Mouse (Mus musculus) MEL (cell line): Measurements from ENCODE around the gene Gucy1b1. TPM values are rescaled to one million over a fixed set of nuclear protein-coding genes. Genes with fewer than 3 reads are reported as not detected.

ENCODE experiments used
- DNase-seq: peaks from one replicate; pipeline ENCODE4 v3.0.0; 2011; ENCODE audit warnings: low read depth, low spot score
- H3K27ac ChIP-seq: 2 replicates; pipeline ENCODE4 v1.5.1; 2012; ENCODE audit warnings: low read depth, mild to moderate bottlenecking, control low read depth, low read length, moderate library complexity; ENCODE audit not compliant: control insufficient read depth
- H3K27me3 ChIP-seq, 2 experiments: fragments of 150-350 bp in 1 of 2; sonication (generic) in 1 of 2; 2 replicates each; pipeline ENCODE4 v1.6.1; 2012; ENCODE audit warnings: low read length in 2 of 2, mild to moderate bottlenecking in 2 of 2, improper control_type of control experiment in 1 of 2, moderate library complexity in 1 of 2; ENCODE audit not compliant: insufficient read depth in 2 of 2, control insufficient read depth in 1 of 2
- H3K36me3 ChIP-seq, 2 experiments: 2 replicates each; pipeline ENCODE4 v1.6.1; 2012 to 2014; ENCODE audit warnings: low read length in 2 of 2, improper control_type of control experiment in 1 of 2, inconsistent platforms in 1 of 2, mild to moderate bottlenecking in 1 of 2; ENCODE audit not compliant: insufficient read depth in 2 of 2, control insufficient read depth in 1 of 2
- H3K4me1 ChIP-seq, 2 experiments: fragments of 150-350 bp in 1 of 2; sonication (generic) in 1 of 2; 2 replicates each; pipeline ENCODE4 v1.6.1; 2012; ENCODE audit warnings: low read length in 2 of 2, improper control_type of control experiment in 1 of 2, mild to moderate bottlenecking in 1 of 2; ENCODE audit not compliant: insufficient read depth in 2 of 2, control insufficient read depth in 1 of 2
- H3K4me3 ChIP-seq, 2 experiments: fragments of 150-350 bp in 1 of 2; sonication (generic) in 1 of 2; 2 replicates each; pipeline ENCODE4 v1.5.1; 2012; ENCODE audit warnings: low read depth in 2 of 2, low read length in 2 of 2, mild to moderate bottlenecking in 2 of 2, moderate library complexity in 2 of 2, control low read depth in 1 of 2, improper control_type of control experiment in 1 of 2; ENCODE audit not compliant: control insufficient read depth in 1 of 2, insufficient read depth in 1 of 2
- H3K79me2 ChIP-seq: 2 replicates; pipeline ENCODE4 v1.6.1; 2012; ENCODE audit warnings: mild to moderate bottlenecking, low read length, moderate library complexity; ENCODE audit not compliant: control insufficient read depth, poor library complexity, insufficient read depth
- H3K9ac ChIP-seq: 2 replicates; pipeline ENCODE4 v1.6.1; 2012; ENCODE audit warnings: low read depth, mild to moderate bottlenecking, control low read depth, low read length, moderate library complexity; ENCODE audit not compliant: control insufficient read depth, poor library complexity, severe bottlenecking
- H3K9me3 ChIP-seq: fragments of 150-350 bp; sonication (generic); replicated peaks from 2 replicates; pipeline ENCODE4 v1.6.1; 2012; ENCODE audit warnings: mild to moderate bottlenecking, low read length, improper control_type of control experiment, moderate library complexity; ENCODE audit not compliant: insufficient read depth
- BHLHE40 ChIP-seq: IDR thresholded peaks from 2 replicates; pipeline ENCODE4 v1.6.1; 2012; ENCODE audit warnings: low read depth, mild to moderate bottlenecking, inconsistent platforms, low read length, improper control_type of control experiment, borderline replicate concordance
- CTCF ChIP-seq, 3 experiments: IDR thresholded peaks in 2 of 3; conservative IDR thresholded peaks in 1 of 3; 2 replicates each; pipeline ENCODE4 v1.5.1; 2011 to 2012; ENCODE audit warnings: low read length in 3 of 3, low read depth in 2 of 3, mild to moderate bottlenecking in 2 of 3, improper control_type of control experiment in 1 of 3, inconsistent platforms in 1 of 3, mixed read lengths in 1 of 3, moderate library complexity in 1 of 3; ENCODE audit not compliant: control insufficient read depth in 1 of 3, insufficient read depth in 1 of 3, poor library complexity in 1 of 3, severe bottlenecking in 1 of 3
- E2F4 ChIP-seq: IDR thresholded peaks from 2 replicates; pipeline ENCODE4 v1.6.1; 2011; ENCODE audit warnings: low read depth, low read length, improper control_type of control experiment, borderline replicate concordance
- ELF1 ChIP-seq: IDR thresholded peaks from 2 replicates; pipeline ENCODE4 v1.6.1; 2014; ENCODE audit warnings: low read depth, mild to moderate bottlenecking, inconsistent platforms, low read length, improper control_type of control experiment, moderate library complexity
- EP300 ChIP-seq, 2 experiments: IDR thresholded peaks; 2 replicates each; pipeline ENCODE4 v1.6.1; 2011; ENCODE audit warnings: improper control_type of control experiment in 2 of 2, low read length in 2 of 2, low read depth in 1 of 2, mild to moderate bottlenecking in 1 of 2
- GABPA ChIP-seq: IDR thresholded peaks from 2 replicates; pipeline ENCODE4 v1.6.1; 2012; ENCODE audit warnings: low read depth, mild to moderate bottlenecking, inconsistent platforms, low read length, improper control_type of control experiment, moderate library complexity
- GATA1 ChIP-seq: IDR thresholded peaks from 2 replicates; pipeline ENCODE4 v1.6.1; 2011; ENCODE audit warnings: low read depth, low read length, improper control_type of control experiment
- HCFC1 ChIP-seq: IDR thresholded peaks from 2 replicates; pipeline ENCODE4 v1.6.1; 2012; ENCODE audit warnings: low read depth, mild to moderate bottlenecking, inconsistent platforms, low read length, improper control_type of control experiment, moderate library complexity
- KAT2A ChIP-seq: conservative IDR thresholded peaks from 2 replicates; pipeline ENCODE4 v1.6.1; 2012; ENCODE audit warnings: low read depth, low read length, improper control_type of control experiment, inconsistent platforms
- MAZ ChIP-seq: IDR thresholded peaks from 2 replicates; pipeline ENCODE4 v1.6.1; 2012; ENCODE audit warnings: low read depth, mild to moderate bottlenecking, inconsistent platforms, low read length, improper control_type of control experiment
- MEF2A ChIP-seq: IDR thresholded peaks from 2 replicates; pipeline ENCODE4 v1.6.1; 2014; ENCODE audit warnings: low read depth, mild to moderate bottlenecking, inconsistent platforms, low read length, improper control_type of control experiment; ENCODE audit not compliant: poor library complexity, insufficient replicate concordance, severe bottlenecking; ENCODE audit errors: extremely low read depth
- MYB ChIP-seq: IDR thresholded peaks from 2 replicates; pipeline ENCODE4 v1.6.1; 2011; ENCODE audit warnings: mild to moderate bottlenecking, low read depth, low read length, improper control_type of control experiment
- NRF1 ChIP-seq: IDR thresholded peaks from 2 replicates; pipeline ENCODE4 v1.6.1; 2014; ENCODE audit warnings: low read depth, mild to moderate bottlenecking, inconsistent platforms, low read length, improper control_type of control experiment, moderate library complexity; ENCODE audit not compliant: poor library complexity, insufficient read depth, severe bottlenecking
- POLR2A ChIP-seq, 2 experiments: IDR thresholded peaks; 2 replicates each; pipeline ENCODE4 v1.6.1; 2011 to 2012; ENCODE audit warnings: low read length in 2 of 2, mild to moderate bottlenecking in 2 of 2, control low read depth in 1 of 2, improper control_type of control experiment in 1 of 2, low read depth in 1 of 2, moderate library complexity in 1 of 2; ENCODE audit not compliant: control insufficient read depth in 1 of 2, insufficient read depth in 1 of 2, poor library complexity in 1 of 2
- POLR2AphosphoS5 ChIP-seq: IDR thresholded peaks from 2 replicates; pipeline ENCODE4 v1.6.1; 2012; ENCODE audit warnings: low read depth, borderline replicate concordance, mild to moderate bottlenecking, inconsistent platforms, low read length, moderate library complexity, mixed read lengths
- SIN3A ChIP-seq: IDR thresholded peaks from 2 replicates; pipeline ENCODE4 v1.6.1; 2012; ENCODE audit warnings: low read length, improper control_type of control experiment, inconsistent platforms
- SMC3 ChIP-seq: IDR thresholded peaks from 2 replicates; pipeline ENCODE4 v1.6.1; 2011; ENCODE audit warnings: low read depth, low read length, improper control_type of control experiment
- TAL1 ChIP-seq: IDR thresholded peaks from 2 replicates; pipeline ENCODE4 v1.6.1; 2012; ENCODE audit warnings: mild to moderate bottlenecking, inconsistent platforms, low read length, moderate library complexity, mixed read lengths
- TBP ChIP-seq: IDR thresholded peaks from 2 replicates; pipeline ENCODE4 v1.8.0; 2011; ENCODE audit warnings: low read depth, low read length, improper control_type of control experiment
- UBTF ChIP-seq: IDR thresholded peaks from 2 replicates; pipeline ENCODE4 v1.6.1; 2012; ENCODE audit warnings: low read depth, mild to moderate bottlenecking, inconsistent platforms, low read length, improper control_type of control experiment, moderate library complexity, borderline replicate concordance; ENCODE audit not compliant: insufficient read depth
- USF1 ChIP-seq: IDR thresholded peaks from 2 replicates; pipeline ENCODE4 v1.6.1; 2014; ENCODE audit warnings: low read depth, mild to moderate bottlenecking, inconsistent platforms, low read length, improper control_type of control experiment, moderate library complexity
- USF2 ChIP-seq, 2 experiments: IDR thresholded peaks; 2 replicates each; pipeline ENCODE4 v1.6.1; 2011 to 2012; ENCODE audit warnings: improper control_type of control experiment in 2 of 2, low read length in 2 of 2, borderline replicate concordance in 1 of 2, inconsistent platforms in 1 of 2, low read depth in 1 of 2, mild to moderate bottlenecking in 1 of 2; ENCODE audit not compliant: insufficient read depth in 1 of 2
- ZC3H11A ChIP-seq: IDR thresholded peaks from 2 replicates; pipeline ENCODE4 v1.6.1; 2012; ENCODE audit warnings: low read depth, mild to moderate bottlenecking, inconsistent platforms, low read length, improper control_type of control experiment
- ZKSCAN1 ChIP-seq: IDR thresholded peaks from 2 replicates; pipeline ENCODE4 v1.6.1; 2012; ENCODE audit warnings: low read depth, mild to moderate bottlenecking, inconsistent platforms, low read length, improper control_type of control experiment, moderate library complexity
- ZNF384 ChIP-seq: IDR thresholded peaks from 2 replicates; pipeline ENCODE4 v1.6.1; 2012; ENCODE audit warnings: low read depth, mild to moderate bottlenecking, inconsistent platforms, low read length, improper control_type of control experiment
- polyA plus RNA-seq, 2 experiments: library from polyadenylated mRNA; stranded (reverse) in 1 of 2; unstranded in 1 of 2; fragments of >175 nt in 1 of 2; fragments of >200 nt in 1 of 2; gene quantifications; 2 replicates each; pipeline versions ENCODE4 v1.2.1 to v1.2.4; 2012; ENCODE audit warnings: low replicate concordance in 2 of 2, low read depth in 1 of 2; ENCODE audit not compliant: insufficient read length in 2 of 2, insufficient read depth in 1 of 2, missing spikeins in 1 of 2
- total RNA-seq: library from RNA; depleted of rRNA; stranded (reverse); fragments of 300-350 nt; gene quantifications from 2 replicates; pipeline ENCODE4 v1.2.3, GENCODE M21; 2012

The Gucy1b1 gene
- total and polyA plus RNA-seq, 3 experiments, result not detected

DNA sequence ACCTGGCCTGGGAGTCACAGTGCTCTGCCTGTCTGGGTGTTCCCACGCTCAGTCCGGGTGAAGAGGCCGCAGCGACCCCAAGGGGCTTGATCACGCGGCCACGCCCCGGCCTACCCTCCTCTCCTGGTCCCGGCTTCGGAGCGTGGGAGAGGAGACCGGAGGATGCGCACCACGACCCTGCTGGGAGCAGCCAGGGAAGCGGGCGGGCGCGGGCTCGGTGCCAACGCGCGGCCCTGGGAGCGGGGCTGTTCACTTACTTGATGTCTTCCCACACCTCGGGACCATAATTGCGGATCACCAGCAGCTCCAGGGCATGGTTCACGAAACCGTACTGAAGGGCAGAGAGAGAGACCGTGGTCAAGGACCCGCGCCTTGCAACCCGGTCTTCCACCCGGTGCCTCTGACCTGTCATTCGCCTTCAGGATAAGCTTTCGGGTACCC is 728 bp downstream of the Gucy1b1 start:
- no peak overlapping the region for H3K27ac ChIP-seq
- no peak for DNase-seq
- no peaks in the 10 kb centered on the region for H3K36me3 ChIP-seq
- no peak overlapping the region for H3K4me3 ChIP-seq
- H3K27me3 ChIP-seq, result no peaks in the 10 kb centered on the region
- no peaks in the 10 kb centered on the region for H3K9me3 ChIP-seq
- no peak for TF ChIP-seq ZKSCAN1
- no peak for TF ChIP-seq CTCF (IDR thresholded peaks at IDR 0.05 in 2 of 3, conservative IDR thresholded peaks at IDR 0.05 in 1 of 3; ENCODE audit: control insufficient read depth in 1 of 3, insufficient read depth in 1 of 3, low read depth in 2 of 3, low read length in 3 of 3, poor library complexity in 1 of 3, severe bottlenecking in 1 of 3)
- no peak for TF ChIP-seq MAZ
- no peak for TF ChIP-seq KAT2A
- no peak for TF ChIP-seq USF2 (IDR thresholded peaks at IDR 0.05; ENCODE audit: borderline replicate concordance in 1 of 2, insufficient read depth in 1 of 2, low read depth in 1 of 2, low read length in 2 of 2)
- no peak for TF ChIP-seq POLR2AphosphoS5
- no peak for TF ChIP-seq E2F4
- no peak for TF ChIP-seq MYB
- no peak for TF ChIP-seq GABPA
- no peak for TF ChIP-seq UBTF
- no peak for TF ChIP-seq TBP
- no peak for TF ChIP-seq ELF1
- no peak overlapping the region for H3K9ac ChIP-seq
- H3K79me2 ChIP-seq, result no peaks in the 10 kb centered on the region
- H3K4me1 ChIP-seq, result no peaks in the 10 kb centered on the region

- no peak for DNase-seq
- no peaks in the 10 kb centered on the region for H3K4me1 ChIP-seq
- no peak overlapping the region for H3K27ac ChIP-seq
- H3K4me3 ChIP-seq, result no peak overlapping the region
- no peak for TF ChIP-seq HCFC1
- no peak for TF ChIP-seq MEF2A
- TF ChIP-seq SMC3, result no peak
- TF ChIP-seq USF2 (IDR thresholded peaks at IDR 0.05; ENCODE audit: borderline replicate concordance in 1 of 2, insufficient read depth in 1 of 2, low read depth in 1 of 2, low read length in 2 of 2), result no peak
- no peak for TF ChIP-seq NRF1
- no peak for TF ChIP-seq USF1
- TF ChIP-seq TAL1, result no peak
- TF ChIP-seq UBTF, result no peak
- no peak for TF ChIP-seq BHLHE40
- no peak for TF ChIP-seq SIN3A
- no peak for TF ChIP-seq GATA1
- TF ChIP-seq ZC3H11A, result no peak
- no peak for TF ChIP-seq EP300 (IDR thresholded peaks at IDR 0.05; ENCODE audit: low read depth in 1 of 2, low read length in 2 of 2)
- no peak for TF ChIP-seq POLR2A (IDR thresholded peaks at IDR 0.05; ENCODE audit: control insufficient read depth in 1 of 2, insufficient read depth in 1 of 2, low read depth in 1 of 2, low read length in 2 of 2, poor library complexity in 1 of 2)
- TF ChIP-seq ZNF384, result no peak
- TF ChIP-seq E2F4, result no peak
- TF ChIP-seq, all 39 proteins: peak for 0
- H3K36me3 ChIP-seq, result no peaks in the 10 kb centered on the region
- H3K9ac ChIP-seq, result no peak overlapping the region
- no peaks in the 10 kb centered on the region for H3K79me2 ChIP-seq
- H3K9me3 ChIP-seq, result no peaks in the 10 kb centered on the region
- no peaks in the 10 kb centered on the region for H3K27me3 ChIP-seq
These were observed 6.7 kb downstream of the Gucy1b1 start for GRCm38 (mm10) chr3:82067830-82068229.
